Mouse (Mus musculus) stomach, postnatal 0 days (tissue): ENCODE results near the gene Dapk2. TPM values are rescaled to one million over a fixed set of nuclear protein-coding genes. Genes with fewer than 3 reads are reported as not detected.

Experiments used
- ATAC-seq: fragments of 200-750 bp; cut with Nextera tagmentation; 2 replicates; pipeline ENCODE4 v1.8.0; 2017; ENCODE audit not compliant: low FRiP score, low TSS enrichment
- DNase-seq: peaks from one replicate; pipeline ENCODE4 v3.0.0-alpha.2; 2016; ENCODE audit warnings: low spot score
- H3K27ac ChIP-seq: fragments of 300-500 bp; sonication (generic); replicated peaks from 2 replicates; pipeline ENCODE4 v1.5.1; 2014; ENCODE audit warnings: mild to moderate bottlenecking, control low read depth
- H3K27me3 ChIP-seq: fragments of 300-500 bp; sonication (generic); 2 replicates; pipeline ENCODE4 v1.6.1; 2014; ENCODE audit warnings: low read length; ENCODE audit not compliant: control insufficient read depth, insufficient read depth
- H3K36me3 ChIP-seq: fragments of 300-500 bp; sonication (generic); 2 replicates; pipeline ENCODE4 v1.6.1; 2014; ENCODE audit warnings: low read length, mixed read lengths; ENCODE audit not compliant: control insufficient read depth, insufficient read depth
- H3K4me1 ChIP-seq: fragments of 300-500 bp; sonication (generic); replicated peaks from 2 replicates; pipeline ENCODE4 v1.6.1; 2014; ENCODE audit warnings: antibody characterized with exemption; ENCODE audit not compliant: control insufficient read depth, insufficient read depth
- H3K4me2 ChIP-seq: fragments of 300-500 bp; sonication (generic); replicated peaks from 2 replicates; pipeline ENCODE4 v1.6.1; 2014; ENCODE audit warnings: low read depth, mild to moderate bottlenecking, control low read depth, moderate library complexity
- H3K4me3 ChIP-seq: fragments of 300-500 bp; sonication (generic); 2 replicates; pipeline ENCODE4 v1.5.1; 2014; ENCODE audit warnings: low read depth, low read length, control low read depth
- H3K9ac ChIP-seq: fragments of 300-500 bp; sonication (generic); 2 replicates; pipeline ENCODE4 v1.6.1; 2014; ENCODE audit warnings: mild to moderate bottlenecking, low read length, control low read depth, mixed read lengths
- H3K9me3 ChIP-seq: fragments of 300-500 bp; sonication (generic); 2 replicates; pipeline ENCODE4 v1.6.1; 2016; ENCODE audit warnings: low read length; ENCODE audit not compliant: control insufficient read depth
- CTCF ChIP-seq: IDR thresholded peaks from 2 replicates; pipeline ENCODE4 v1.5.1; 2016; ENCODE audit warnings: antibody characterized with exemption, low read depth, mild to moderate bottlenecking, moderate library complexity
- EP300 ChIP-seq: optimal IDR thresholded peaks from 2 replicates; pipeline ENCODE3; 2016; ENCODE audit warnings: antibody characterized with exemption
- WGBS: fragments of 180-500 bp; shearing (Covaris S2); extraction: QIAGEN DNeasy Blood & Tissue Kit; methylation state at CpG from one replicate; pipeline ENCODE4 v1.1.7; 2014; 5-methylcytosine and 5-hydroxymethylcytosine counted together
- polyA plus RNA-seq: library from polyadenylated mRNA; unstranded; fragments of >200 nt; fragmentation: Nextera tagmentation; extraction: Ambion mirVana; gene quantifications from 2 replicates; pipeline ENCODE4 v1.2.1, GENCODE M21; 2015

The Dapk2 gene
- polyA plus RNA-seq, 1 experiment from 2014 or later = 11.8 TPM

GRCm38 (mm10) chr9:66311458-66311857 lies 153.4 kb downstream of the Dapk2 start:
- H3K27me3 ChIP-seq = no peaks in the 10 kb centered on the region
- no peak overlapping the region for H3K4me2 ChIP-seq
- no peaks in the 10 kb centered on the region for H3K36me3 ChIP-seq
- H3K27ac ChIP-seq = no peak overlapping the region
- DNase-seq = no peak
- WGBS = 34% methylated on average over 3 of the region's 3 CpGs
- no peak overlapping the region for H3K9ac ChIP-seq
- H3K9me3 ChIP-seq = no peaks in the 10 kb centered on the region
- no peak overlapping the region for H3K4me3 ChIP-seq
- no peaks in the 10 kb centered on the region for H3K4me1 ChIP-seq
- TF ChIP-seq CTCF (no peak), EP300 (no peak)
- ATAC-seq = no peak

DNA sequence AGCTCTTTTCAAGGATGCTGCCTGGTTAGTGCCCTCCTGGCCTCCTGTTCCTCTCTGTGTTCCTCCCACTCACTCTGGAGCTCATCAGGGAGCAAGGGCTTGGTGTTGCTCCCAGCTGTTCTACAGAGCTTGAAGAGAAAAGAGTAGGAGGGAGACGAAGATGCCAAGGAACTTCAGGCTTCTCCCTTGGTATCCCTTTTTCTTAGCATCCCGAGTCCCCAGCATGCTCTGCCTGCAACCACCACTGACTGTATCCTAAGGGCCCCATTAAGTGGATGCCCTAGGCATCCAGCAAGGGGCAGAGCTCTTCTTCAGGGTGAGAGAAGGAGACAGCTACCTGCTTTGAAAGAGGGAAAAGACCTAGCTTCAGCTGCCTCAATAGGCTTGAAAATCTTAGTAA lies 158.6 kb downstream of the Dapk2 start:
- ATAC-seq = no peak
- TF ChIP-seq EP300 (no peak), CTCF (no peak)
- Histone ChIP-seq H3K9me3 (no peaks in the 10 kb centered on the region), H3K9ac (no peak overlapping the region), H3K4me2 (no peak overlapping the region), H3K27ac (no peak overlapping the region), H3K4me1 (no peaks in the 10 kb centered on the region), H3K4me3 (no peak overlapping the region), H3K27me3 (no peaks in the 10 kb centered on the region), H3K36me3 (no peaks in the 10 kb centered on the region)
- no peak for DNase-seq
- 77% methylated on average over 2 of the region's 2 CpGs for WGBS

Other genes starting within 250 kb of the Dapk2 start
- gene Trip4, start 249.4 kb upstream of the Dapk2 start, polyA plus RNA-seq = 14.7 and 16.8 TPM in 2 replicates
- gene Csnk1g1, start 249.3 kb upstream of the Dapk2 start, polyA plus RNA-seq = 5.6 and 6.3 TPM in 2 replicates
- gene Ppib, start 98.0 kb upstream of the Dapk2 start, polyA plus RNA-seq = 827 and 843 TPM in 2 replicates
- 1.5 TPM in 2 replicates for gene Snx22, start 88.5 kb upstream of the Dapk2 start, polyA plus RNA-seq
- 77.5 and 77.6 TPM in 2 replicates for gene Snx1, start 31.6 kb upstream of the Dapk2 start, polyA plus RNA-seq
- gene Ciao2a, start 31.6 kb upstream of the Dapk2 start, polyA plus RNA-seq = 131 and 138 TPM in 2 replicates
- gene Herc1, start 192.2 kb downstream of the Dapk2 start, polyA plus RNA-seq = 7.7 and 8.1 TPM in 2 replicates